Mouse (Mus musculus): ENCODE measurements around the gene Nupr1l. TPM values are rescaled to one million over a fixed set of nuclear protein-coding genes. Genes with fewer than 3 reads are reported as not detected.
"Not testable (repeated sequence)": the region's sequence is repeated elsewhere in the genome, so short reads cannot be mapped to it uniquely, and the experiment has no call there.

Nupr1l gene
- polyA plus RNA-seq, 1 experiment from 2014 or later, result 0.41 TPM

- ATAC-seq (ENCODE audit: low read depth), result no peak
- Histone ChIP-seq H3K27ac (ENCODE audit: low read length) (no peak overlapping the region), H3K4me2 (ENCODE audit: low read depth, low read length) (peak overlapping the region; percentile 97), H3K4me1 (ENCODE audit: control insufficient read depth, low read depth, low read length) (peaks cover 11% of the 10 kb centered on the region), H3K4me3 (ENCODE audit: low read depth, low read length) (peak overlapping the region; percentile 72), H3K9me3 (replicated peaks; ENCODE audit: control insufficient read depth, low read length) (no peaks in the 10 kb centered on the region), H3K27me3 (ENCODE audit: control insufficient read depth, insufficient read depth, low read depth, low read length) (peaks cover 6% of the 10 kb centered on the region; the same call in 1 of the 2 replicates), H3K9ac (ENCODE audit: low read depth, low read length) (peak overlapping the region; percentile 74), H3K36me3 (ENCODE audit: control insufficient read depth, insufficient read depth) (no peaks in the 10 kb centered on the region)
- 27% methylated on average over 4 of the region's 4 CpGs for WGBS (ENCODE audit: insufficient replicate concordance)
Measured at GRCm38 (mm10) chr5:129907775-129908174, 565 bp upstream of the Nupr1l start.

- Histone ChIP-seq H3K9ac (ENCODE audit: low read depth, low read length) (peak overlapping the region; percentile 74), H3K4me1 (ENCODE audit: control insufficient read depth, low read depth, low read length) (peaks cover 11% of the 10 kb centered on the region), H3K9me3 (replicated peaks; ENCODE audit: control insufficient read depth, low read length) (no peaks in the 10 kb centered on the region), H3K4me3 (ENCODE audit: low read depth, low read length) (peak overlapping the region; percentile 72), H3K27ac (ENCODE audit: low read length) (no peak overlapping the region), H3K36me3 (ENCODE audit: control insufficient read depth, insufficient read depth) (no peaks in the 10 kb centered on the region), H3K4me2 (ENCODE audit: low read depth, low read length) (peak overlapping the region; percentile 97), H3K27me3 (ENCODE audit: control insufficient read depth, insufficient read depth, low read depth, low read length) (peaks cover 6% of the 10 kb centered on the region; the same call in 1 of the 2 replicates)
- WGBS (ENCODE audit: insufficient replicate concordance), result 66% methylated on average over 9 of the region's 9 CpGs
- no peak for ATAC-seq (ENCODE audit: low read depth)
Measured at GRCm38 (mm10) chr5:129909147-129909546, 807 bp downstream of the Nupr1l start.

GRCm38 (mm10) chr5:129909591-129909990, 1.3 kb downstream of the Nupr1l start:
- Histone ChIP-seq H3K27ac (ENCODE audit: low read length) (no peak overlapping the region), H3K4me2 (ENCODE audit: low read depth, low read length) (0 out of 2 replicates have a peak overlapping the region, but pooled peaks have one; percentile 97), H3K9ac (ENCODE audit: low read depth, low read length) (no peak overlapping the region), H3K27me3 (ENCODE audit: control insufficient read depth, insufficient read depth, low read depth, low read length) (peaks cover 6% of the 10 kb centered on the region; the same call in 1 of the 2 replicates), H3K4me3 (ENCODE audit: low read depth, low read length) (no peak overlapping the region), H3K36me3 (ENCODE audit: control insufficient read depth, insufficient read depth) (no peaks in the 10 kb centered on the region), H3K4me1 (ENCODE audit: control insufficient read depth, low read depth, low read length) (peaks cover 11% of the 10 kb centered on the region), H3K9me3 (replicated peaks; ENCODE audit: control insufficient read depth, low read length) (no peaks in the 10 kb centered on the region)
- WGBS (ENCODE audit: insufficient replicate concordance), result 57% methylated on average over 7 of the region's 7 CpGs
- no peak for ATAC-seq (ENCODE audit: low read depth)

- Histone ChIP-seq H3K27ac (ENCODE audit: low read length) (no peak overlapping the region), H3K4me2 (ENCODE audit: low read depth, low read length) (no peak overlapping the region), H3K27me3 (ENCODE audit: control insufficient read depth, insufficient read depth, low read depth, low read length) (peaks cover 6% of the 10 kb centered on the region; the same call in 1 of the 2 replicates), H3K9ac (ENCODE audit: low read depth, low read length) (no peak overlapping the region), H3K9me3 (replicated peaks; ENCODE audit: control insufficient read depth, low read length) (no peaks in the 10 kb centered on the region), H3K4me1 (ENCODE audit: control insufficient read depth, low read depth, low read length) (peaks cover 5% of the 10 kb centered on the region), H3K4me3 (ENCODE audit: low read depth, low read length) (no peak overlapping the region), H3K36me3 (ENCODE audit: control insufficient read depth, insufficient read depth) (no peaks in the 10 kb centered on the region)
- 38% methylated on average over 2 of the region's 2 CpGs for WGBS (ENCODE audit: insufficient replicate concordance)
- ATAC-seq (ENCODE audit: low read depth), result peak; percentile 41; the same call in 1 of the 2 replicates
Measured at GRCm38 (mm10) chr5:129914024-129914423, 5.7 kb downstream of the Nupr1l start.

- not testable (repeated sequence) for H3K9ac ChIP-seq (ENCODE audit: low read depth, low read length); H3K4me2 ChIP-seq (ENCODE audit: low read depth, low read length); H3K9me3 ChIP-seq (replicated peaks; ENCODE audit: control insufficient read depth, low read length); ATAC-seq (ENCODE audit: low read depth); H3K27ac ChIP-seq (ENCODE audit: low read length); H3K4me1 ChIP-seq (ENCODE audit: control insufficient read depth, low read depth, low read length); H3K27me3 ChIP-seq (ENCODE audit: control insufficient read depth, insufficient read depth, low read depth, low read length); H3K4me3 ChIP-seq (ENCODE audit: low read depth, low read length); H3K36me3 ChIP-seq (ENCODE audit: control insufficient read depth, insufficient read depth)
- 79% methylated on average over 11 of the region's 11 CpGs for WGBS (ENCODE audit: insufficient replicate concordance)
Measured at GRCm38 (mm10) chr5:129915491-129915890, 7.2 kb downstream of the Nupr1l start.

- 82% methylated on average over 24 of the region's 24 CpGs for WGBS (ENCODE audit: insufficient replicate concordance)
- ATAC-seq (ENCODE audit: low read depth), result no peak
Measured at GRCm38 (mm10) chr5:129918065-129918651, 9.8 kb downstream of the Nupr1l start.

GRCm38 (mm10) chr5:129918752-129919151, 10.4 kb downstream of the Nupr1l start:
- Histone ChIP-seq H3K27me3 (ENCODE audit: control insufficient read depth, insufficient read depth, low read depth, low read length) (no peaks in the 10 kb centered on the region), H3K4me3 (ENCODE audit: low read depth, low read length) (no peak overlapping the region), H3K36me3 (ENCODE audit: control insufficient read depth, insufficient read depth) (no peaks in the 10 kb centered on the region), H3K4me2 (ENCODE audit: low read depth, low read length) (no peak overlapping the region), H3K9me3 (replicated peaks; ENCODE audit: control insufficient read depth, low read length) (no peaks in the 10 kb centered on the region), H3K9ac (ENCODE audit: low read depth, low read length) (no peak overlapping the region), H3K27ac (ENCODE audit: low read length) (no peak overlapping the region), H3K4me1 (ENCODE audit: control insufficient read depth, low read depth, low read length) (peaks cover 2% of the 10 kb centered on the region)
- ATAC-seq (ENCODE audit: low read depth), result no peak
- WGBS (ENCODE audit: insufficient replicate concordance), result 77% methylated on average over 9 of the region's 9 CpGs

More at GRCm38 (mm10) chr5:129918065-129918651, 9.8 kb downstream of the Nupr1l start:
- H3K4me2 ChIP-seq (ENCODE audit: low read depth, low read length), result no peak overlapping the region
- no peak overlapping the region for H3K27ac ChIP-seq (ENCODE audit: low read length)
- H3K27me3 ChIP-seq (ENCODE audit: control insufficient read depth, insufficient read depth, low read depth, low read length), result no peaks in the 10 kb centered on the region
- no peak overlapping the region for H3K4me3 ChIP-seq (ENCODE audit: low read depth, low read length)
- H3K36me3 ChIP-seq (ENCODE audit: control insufficient read depth, insufficient read depth), result no peaks in the 10 kb centered on the region
- H3K9ac ChIP-seq (ENCODE audit: low read depth, low read length), result no peak overlapping the region
- H3K9me3 ChIP-seq (replicated peaks; ENCODE audit: control insufficient read depth, low read length), result no peaks in the 10 kb centered on the region
- peaks cover 2% of the 10 kb centered on the region for H3K4me1 ChIP-seq (ENCODE audit: control insufficient read depth, low read depth, low read length)

- H3K9ac ChIP-seq (ENCODE audit: low read depth, low read length), result no peak overlapping the region
- ATAC-seq (ENCODE audit: low read depth), result no peak
- H3K27ac ChIP-seq (ENCODE audit: low read length), result no peak overlapping the region
- no peaks in the 10 kb centered on the region for H3K9me3 ChIP-seq (replicated peaks; ENCODE audit: control insufficient read depth, low read length)
- H3K36me3 ChIP-seq (ENCODE audit: control insufficient read depth, insufficient read depth), result no peaks in the 10 kb centered on the region
- peaks cover 2% of the 10 kb centered on the region for H3K4me1 ChIP-seq (ENCODE audit: control insufficient read depth, low read depth, low read length)
- no peaks in the 10 kb centered on the region for H3K27me3 ChIP-seq (ENCODE audit: control insufficient read depth, insufficient read depth, low read depth, low read length)
- no peak overlapping the region for H3K4me2 ChIP-seq (ENCODE audit: low read depth, low read length)
- WGBS (ENCODE audit: insufficient replicate concordance), result 60% methylated on average over 8 of the region's 8 CpGs
- no peak overlapping the region for H3K4me3 ChIP-seq (ENCODE audit: low read depth, low read length)
Measured at GRCm38 (mm10) chr5:129919320-129919719, 11.0 kb downstream of the Nupr1l start.

- Histone ChIP-seq H3K4me3 (ENCODE audit: low read depth, low read length) (no peak overlapping the region), H3K27ac (ENCODE audit: low read length) (no peak overlapping the region), H3K9me3 (replicated peaks; ENCODE audit: control insufficient read depth, low read length) (no peaks in the 10 kb centered on the region), H3K36me3 (ENCODE audit: control insufficient read depth, insufficient read depth) (no peaks in the 10 kb centered on the region), H3K27me3 (ENCODE audit: control insufficient read depth, insufficient read depth, low read depth, low read length) (no peaks in the 10 kb centered on the region), H3K4me2 (ENCODE audit: low read depth, low read length) (no peak overlapping the region), H3K9ac (ENCODE audit: low read depth, low read length) (no peak overlapping the region), H3K4me1 (ENCODE audit: control insufficient read depth, low read depth, low read length) (peaks cover 2% of the 10 kb centered on the region)
- 86% methylated on average over 4 of the region's 4 CpGs for WGBS (ENCODE audit: insufficient replicate concordance)
- no peak for ATAC-seq (ENCODE audit: low read depth)
Measured at GRCm38 (mm10) chr5:129921972-129922371, 13.6 kb downstream of the Nupr1l start.

All from liver, embryonic 16.5 days (tissue).